Mouse (Mus musculus) kidney, postnatal 14 days (tissue): ENCODE results near the gene Susd2.

Experiments
- DNase-seq: peaks from one replicate; pipeline ENCODE4 v3.0.0; 2022; ENCODE audit warnings: mixed read lengths

The Susd2 gene

DNA sequence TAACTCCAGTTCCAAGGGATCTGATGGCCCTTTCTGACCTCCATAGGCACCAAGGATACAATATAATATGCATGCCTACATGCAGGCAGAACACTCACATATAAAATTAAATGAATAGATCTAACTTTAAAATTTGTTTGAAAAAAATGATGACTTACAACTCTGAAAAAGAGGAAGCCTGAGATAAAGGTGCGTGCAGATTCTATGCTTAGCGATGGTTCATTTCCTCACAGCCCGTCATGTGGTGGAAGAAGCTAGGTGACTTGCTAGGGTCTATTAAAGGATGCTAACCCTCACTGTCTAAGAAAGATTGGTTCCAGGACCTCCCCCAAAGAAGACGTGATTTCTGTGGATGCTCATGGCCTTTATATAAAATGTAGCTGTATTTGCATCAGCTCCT is 27.8 kb downstream of the Susd2 start:
- no peak for DNase-seq

DNA sequence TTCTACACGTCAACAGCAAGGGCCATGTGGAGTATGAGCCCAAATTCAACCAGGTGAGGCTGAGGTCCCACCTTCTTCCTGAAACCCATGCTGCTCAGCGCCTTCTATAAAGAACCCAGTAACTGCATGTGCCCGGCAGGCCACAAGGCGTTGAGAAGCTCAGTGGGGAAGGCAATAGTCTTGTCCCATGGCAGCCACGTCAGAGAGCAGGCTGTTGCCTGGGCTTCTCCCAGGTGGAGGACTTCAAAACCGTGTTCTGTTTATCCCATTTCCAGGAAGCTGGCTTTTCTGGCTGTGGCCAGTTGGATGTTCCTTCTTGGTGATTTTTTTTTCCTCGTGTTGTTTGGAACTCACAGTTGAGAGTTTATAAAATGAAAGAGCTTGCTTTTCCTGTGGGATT is 33.3 kb downstream of the Susd2 start:
- DNase-seq: no peak

DNA sequence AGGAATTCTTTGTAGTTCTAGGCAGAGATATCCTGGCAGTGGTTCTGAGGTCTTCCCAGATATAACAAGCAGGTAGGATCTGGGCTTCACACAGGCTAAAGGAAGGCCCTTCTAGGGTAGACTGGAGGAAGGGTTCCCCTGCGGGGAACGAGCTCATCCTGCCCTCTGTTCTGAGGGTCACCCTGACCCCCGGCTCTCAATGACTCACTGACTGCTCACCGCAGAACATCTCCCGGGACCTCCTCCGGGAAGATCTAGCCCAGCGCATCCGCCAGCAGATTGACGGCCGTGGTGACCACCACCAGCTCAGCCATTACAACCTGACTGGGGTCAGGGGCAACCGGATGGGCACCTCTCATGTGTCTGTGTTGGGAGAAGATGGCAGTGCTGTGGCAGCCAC is 34.8 kb downstream of the Susd2 start:
- no peak for DNase-seq

DNA sequence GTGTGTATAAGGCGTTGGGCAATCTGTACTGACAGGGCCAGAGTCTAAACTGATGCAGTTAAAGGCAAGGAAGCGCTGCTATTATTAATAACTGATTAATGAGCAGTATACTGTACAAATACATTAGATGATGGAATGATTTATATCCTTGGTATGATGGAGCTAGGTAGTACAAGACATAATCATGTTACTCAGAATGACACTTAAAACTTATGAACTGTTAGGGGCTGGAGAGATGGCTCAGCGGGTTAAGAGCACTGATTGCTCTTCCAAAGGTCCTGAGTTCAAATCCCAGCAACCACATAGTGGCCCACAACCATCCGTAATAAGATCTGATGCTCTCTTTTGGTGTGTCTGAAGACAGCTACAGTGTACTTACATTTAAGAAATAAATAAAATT is 36.6 kb downstream of the Susd2 start:
- no peak for DNase-seq

DNA sequence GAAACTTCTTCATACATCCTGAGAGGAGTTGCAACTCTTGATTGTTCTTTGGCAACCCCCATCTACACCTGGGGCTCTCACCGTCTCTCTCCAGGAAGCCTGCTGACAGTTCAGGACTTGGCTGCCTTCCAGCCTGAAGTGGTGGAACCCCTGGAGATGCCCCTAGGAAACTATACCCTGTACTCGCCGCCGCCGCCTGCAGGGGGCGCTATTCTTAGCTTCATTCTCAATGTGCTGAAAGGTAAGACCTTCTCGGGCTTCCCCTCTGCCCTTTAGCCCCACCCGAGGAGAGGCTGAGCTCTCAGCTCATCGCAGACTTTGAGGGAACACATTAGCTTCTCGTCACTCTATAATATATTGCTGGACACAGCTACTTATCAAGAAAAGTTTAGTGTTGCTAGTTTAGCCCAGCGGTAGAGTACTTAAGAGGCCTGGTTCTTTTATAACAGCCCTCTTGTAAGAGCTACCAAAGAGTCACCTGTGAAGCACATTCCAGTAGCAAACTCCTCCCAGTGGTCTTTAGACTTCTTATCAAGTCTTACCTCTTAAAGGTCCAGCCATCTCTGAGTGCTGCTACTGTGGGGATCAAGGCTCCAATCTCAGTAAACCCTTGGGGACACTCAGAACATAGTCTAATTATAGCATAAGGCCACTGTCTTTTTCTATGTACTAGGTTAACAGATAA is 38.5 kb downstream of the Susd2 start:
- no peak for DNase-seq

DNA sequence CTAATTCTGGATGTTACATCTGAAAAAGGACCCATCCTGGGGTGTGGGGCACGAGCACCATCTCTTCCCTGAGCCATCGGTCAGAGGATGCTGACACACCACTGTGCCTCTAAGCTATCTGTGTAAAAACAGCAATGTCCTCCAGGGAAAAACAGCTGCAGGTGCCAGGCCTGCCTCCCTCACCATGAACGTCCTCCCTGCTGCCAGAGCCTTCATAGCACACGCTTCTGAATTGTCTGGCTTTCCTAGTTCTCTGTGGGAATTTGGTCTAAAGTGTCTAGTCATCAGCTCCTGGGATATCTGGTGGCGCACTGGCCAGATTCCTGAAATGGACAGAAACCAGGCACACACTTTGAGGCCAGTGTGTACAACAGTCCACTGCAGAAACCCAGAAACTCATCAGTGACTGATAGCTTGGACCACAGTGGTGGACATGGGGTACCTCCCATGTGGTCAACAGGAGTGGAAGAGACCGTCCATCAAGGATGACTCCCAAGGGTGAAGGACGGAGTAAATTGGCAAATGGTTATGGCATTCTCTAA is 43.5 kb downstream of the Susd2 start:
- DNase-seq: no peak

DNA sequence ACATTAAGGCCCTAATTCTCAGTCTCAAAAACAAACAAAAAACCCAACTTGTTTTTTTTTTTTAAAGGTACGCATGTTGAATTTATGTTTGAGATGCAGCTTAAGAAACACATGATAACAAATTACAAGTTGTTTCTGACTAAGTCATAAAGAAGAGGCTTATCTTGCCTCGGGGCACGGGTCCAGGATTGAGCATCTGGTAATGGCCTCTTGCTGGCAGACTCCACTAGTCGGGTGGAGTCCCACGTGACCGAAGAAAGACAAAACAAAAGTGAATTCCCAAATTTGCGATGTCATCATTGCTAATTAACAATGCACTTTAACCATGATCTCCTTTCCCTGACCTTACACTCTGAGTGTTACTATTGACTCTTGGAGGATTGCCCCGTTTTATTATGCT is 47.8 kb downstream of the Susd2 start:
- peak; percentile 61 for DNase-seq

DNA sequence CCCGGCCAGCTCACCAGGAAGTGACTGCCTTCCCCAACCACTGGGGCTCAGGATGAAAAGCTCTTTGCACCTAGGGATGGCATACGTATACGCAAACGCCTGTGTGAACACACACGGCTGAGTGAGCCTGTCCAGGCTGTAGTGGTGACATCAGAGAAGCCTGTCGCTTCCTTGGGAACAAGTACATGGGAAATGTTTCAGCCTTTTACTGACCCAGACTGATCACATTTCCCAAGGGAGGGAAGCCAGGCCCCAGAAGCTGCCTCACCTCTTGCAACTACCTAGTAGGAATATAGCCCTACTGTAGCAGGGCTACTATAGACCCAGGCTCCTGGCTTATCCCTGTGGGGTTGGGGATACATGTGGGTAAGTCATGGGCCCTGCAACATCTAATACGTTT is 51.2 kb downstream of the Susd2 start:
- DNase-seq: no peak

DNA sequence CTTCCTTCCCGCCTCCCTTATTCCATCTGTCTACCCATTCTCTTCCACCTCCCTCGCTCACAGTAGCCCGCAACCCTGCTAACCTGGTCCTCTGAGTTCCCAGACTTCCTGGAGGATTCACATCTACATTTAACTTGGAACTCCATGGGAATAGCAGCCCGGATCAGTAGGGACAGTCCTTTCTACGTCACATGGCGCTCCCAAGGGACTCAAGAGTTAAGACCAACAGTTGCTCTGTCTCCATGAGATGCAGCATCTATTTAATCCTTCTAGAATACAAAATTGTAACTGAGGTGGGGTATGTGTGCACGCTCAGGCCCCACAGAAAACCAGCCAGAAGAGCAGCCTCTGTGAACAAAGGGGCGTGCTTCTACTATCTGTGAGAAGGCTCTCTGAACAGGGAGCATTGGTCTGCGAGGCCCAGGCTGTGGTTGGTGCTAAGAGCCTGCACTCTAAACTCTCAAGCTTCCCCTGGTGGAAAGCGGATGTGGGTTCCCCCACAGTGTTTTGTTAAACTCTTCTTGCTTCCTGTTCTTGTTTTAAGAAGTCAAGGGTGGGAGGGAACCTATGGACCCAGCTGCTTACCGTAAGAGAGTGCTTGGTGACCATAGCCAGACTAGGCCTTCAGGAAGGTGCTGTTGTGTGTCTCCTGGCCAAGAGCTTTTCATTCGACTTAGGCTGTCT is 52.5 kb downstream of the Susd2 start:
- peak; percentile 57 for DNase-seq

DNA sequence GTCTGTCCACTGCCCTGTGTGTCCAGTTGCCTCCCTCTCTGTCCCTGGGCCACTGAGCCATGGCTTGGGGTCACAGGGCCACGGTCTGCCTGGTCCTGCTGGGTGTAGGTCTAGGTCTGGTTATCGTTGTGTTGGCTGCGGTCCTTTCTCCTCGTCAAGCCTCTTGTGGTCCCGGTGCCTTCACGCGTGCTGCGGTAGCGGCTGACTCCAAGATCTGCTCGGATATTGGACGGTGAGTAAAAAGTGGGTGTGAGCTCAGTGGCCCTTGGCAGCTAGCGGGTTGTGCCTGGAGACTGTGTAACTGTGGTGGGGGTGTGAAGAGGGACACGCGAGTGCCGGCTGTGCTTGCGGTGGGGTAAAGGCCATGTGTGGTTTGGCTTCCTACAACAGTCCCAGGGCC is 54.2 kb downstream of the Susd2 start:
- peak; percentile 50 for DNase-seq

DNA sequence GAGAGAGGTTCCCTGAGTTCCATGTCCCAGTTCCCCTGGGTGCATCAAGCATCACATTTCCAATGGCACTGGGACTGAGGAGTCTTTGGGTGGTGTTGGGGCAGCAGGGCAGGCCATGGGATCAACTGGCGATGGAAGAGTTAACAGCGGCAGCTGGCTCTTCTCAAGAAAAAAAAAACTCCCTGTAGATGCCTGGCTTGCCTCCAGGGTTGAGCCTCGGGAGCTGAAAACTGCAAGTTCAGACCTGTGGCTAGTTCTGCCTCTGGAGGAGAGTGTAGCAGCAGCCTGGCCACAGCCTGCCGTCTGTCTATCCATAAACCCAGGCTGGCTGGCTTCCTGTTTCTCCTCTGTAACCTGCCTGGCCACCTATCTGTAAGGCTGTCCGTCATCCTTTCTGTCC is 54.7 kb downstream of the Susd2 start, which contains the start of gene Ggt5:
Ggt5 (plus strand) TSS at position 212 of the 400 bp plus-strand sequence.
- DNase-seq: peak; percentile 82

DNA sequence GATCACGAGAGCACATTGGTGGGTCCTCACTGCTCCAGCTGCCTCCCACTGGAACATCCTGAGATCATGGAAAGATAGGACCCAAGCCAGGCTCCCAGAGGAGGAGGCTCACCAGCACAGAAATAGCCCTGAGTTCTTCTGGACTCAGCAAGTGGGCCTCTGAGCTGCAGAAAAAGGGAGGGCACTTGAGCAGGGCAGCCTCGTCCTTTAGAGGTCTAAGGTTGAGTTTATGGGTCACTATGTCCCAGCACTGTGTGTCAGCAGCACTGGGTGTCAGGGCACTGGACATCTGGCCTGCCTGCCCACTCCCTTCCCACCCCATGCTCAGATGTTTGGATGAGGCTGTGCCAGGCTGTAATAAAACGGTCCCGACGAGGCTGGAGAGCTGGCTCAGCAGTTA is 55.5 kb downstream of the Susd2 start:
- peak; percentile 66 for DNase-seq

DNA sequence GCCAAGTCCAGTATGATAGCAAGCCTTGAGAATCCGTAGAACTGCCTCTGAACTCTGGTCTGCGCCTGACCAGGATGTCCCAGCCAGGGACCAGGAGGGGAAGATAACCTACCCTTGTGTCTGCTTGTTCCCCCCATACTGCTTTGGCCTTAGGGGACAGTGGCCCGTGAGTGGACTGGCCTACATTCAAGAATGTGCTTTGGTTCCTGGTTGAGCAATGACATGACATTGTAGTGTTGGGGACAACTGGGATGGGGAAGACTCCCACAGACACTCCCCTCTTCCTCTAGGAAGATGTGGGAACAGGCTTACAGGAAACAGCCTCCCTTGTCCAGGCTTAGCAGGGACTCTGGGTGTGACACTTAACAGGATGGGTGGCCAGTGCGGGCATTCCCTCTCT is 56.0 kb downstream of the Susd2 start:
- peak; percentile 32 for DNase-seq
